Mouse (Mus musculus): ENCODE results near the gene Paxbp1.

The Paxbp1 gene

DNA sequence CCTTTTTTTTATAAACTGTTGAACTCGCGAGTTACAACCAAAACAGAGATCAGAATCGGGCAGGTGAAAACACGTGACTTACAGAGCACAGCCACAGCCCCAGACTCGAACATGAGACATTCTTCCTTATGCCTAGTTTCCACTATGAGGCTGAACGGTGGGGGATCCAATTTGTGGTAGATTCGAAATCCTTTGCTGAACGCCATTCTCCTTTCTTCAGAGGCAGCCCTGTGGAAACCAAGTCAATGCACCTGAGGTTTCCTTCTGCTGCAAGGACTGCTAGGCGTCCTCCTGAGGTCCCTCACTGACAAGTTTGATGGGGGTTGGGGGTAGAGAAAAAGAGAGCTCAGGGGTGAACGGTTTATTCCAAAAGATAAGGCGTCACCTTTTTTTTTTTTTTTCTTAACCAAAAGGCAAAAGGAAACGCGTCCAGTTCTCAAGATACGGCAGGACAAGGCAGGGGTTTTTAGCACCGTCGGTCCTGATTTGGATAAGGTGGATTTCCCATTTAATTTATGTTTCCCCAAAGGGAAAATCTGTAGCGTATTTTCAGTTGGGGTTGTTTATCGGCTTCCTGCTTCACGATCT is 34.3 kb downstream of the Paxbp1 start:
- in situ Hi-C loops (cut with MboI, MseI) = loop anchor here (5.0 to 10.0 kb wide), 3 partner anchors 62 to 535 kb away; partner anchors contain the start of genes Cfap298 (in 1 of the 2) and Ifngr2 (in 1 of the 2)

GRCm38 (mm10) chr16:91004915-91005538 is 39.3 kb downstream of the Paxbp1 start:
- in situ Hi-C loops (cut with MboI, MseI) = no loop called here

- in situ Hi-C loops (cut with MboI, MseI) = no loop called here
Measured at GRCm38 (mm10) chr16:91001098-91001497, 43.2 kb downstream of the Paxbp1 start.

GRCm38 (mm10) chr16:90999827-91000226 is 44.5 kb downstream of the Paxbp1 start:
- in situ Hi-C loops (cut with MboI, MseI) = no loop called here

GRCm38 (mm10) chr16:90997822-90998221 is 46.5 kb downstream of the Paxbp1 start:
- in situ Hi-C loops (cut with MboI, MseI) = no loop called here

DNA sequence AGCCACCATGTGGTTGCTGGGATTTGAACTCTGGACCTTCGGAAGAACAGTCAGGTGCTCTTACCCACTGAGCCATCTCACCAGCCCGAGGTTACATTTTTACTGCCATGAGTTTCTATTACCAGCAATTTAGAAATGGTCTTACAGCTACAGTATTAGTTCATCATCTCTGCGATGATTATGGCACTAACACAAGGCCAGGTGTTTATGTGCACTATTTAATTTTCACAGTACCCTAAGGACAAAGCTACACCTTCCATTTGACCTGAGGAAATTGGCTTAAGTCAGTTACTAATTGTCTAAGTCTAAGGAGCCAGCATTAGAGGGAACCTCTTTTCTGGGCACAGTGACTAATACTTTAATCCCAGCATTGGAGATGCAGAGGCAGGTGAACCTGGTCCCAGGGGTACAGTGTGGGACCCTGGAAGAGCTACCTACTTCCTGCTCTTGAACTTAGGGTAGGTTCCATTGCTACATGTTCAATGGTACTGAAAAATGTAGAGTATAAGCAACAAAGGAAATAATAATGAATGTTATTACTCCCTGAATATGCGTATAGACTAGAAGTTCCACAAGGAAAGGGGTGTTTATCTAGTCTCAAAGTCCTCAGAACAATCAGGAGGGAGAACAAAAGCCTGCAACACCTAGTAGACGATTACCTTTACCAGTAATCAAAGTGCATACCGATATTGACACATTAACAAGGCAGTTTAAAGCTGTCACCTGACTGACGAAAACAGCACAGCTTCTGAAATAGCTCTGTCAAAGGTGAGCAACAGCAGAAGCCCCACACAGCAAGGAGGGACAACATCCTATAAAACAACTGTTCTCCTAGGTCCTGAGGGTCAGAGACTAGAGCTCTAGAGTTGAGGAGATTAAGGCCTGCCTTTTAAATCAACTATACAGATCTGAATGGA is 47.8 kb downstream of the Paxbp1 start:
- in situ Hi-C loops (cut with MboI, MseI) = no loop called here

GRCm38 (mm10) chr16:90995498-90995897 is 48.8 kb downstream of the Paxbp1 start:
- in situ Hi-C loops (cut with MboI, MseI) = no loop called here

DNA sequence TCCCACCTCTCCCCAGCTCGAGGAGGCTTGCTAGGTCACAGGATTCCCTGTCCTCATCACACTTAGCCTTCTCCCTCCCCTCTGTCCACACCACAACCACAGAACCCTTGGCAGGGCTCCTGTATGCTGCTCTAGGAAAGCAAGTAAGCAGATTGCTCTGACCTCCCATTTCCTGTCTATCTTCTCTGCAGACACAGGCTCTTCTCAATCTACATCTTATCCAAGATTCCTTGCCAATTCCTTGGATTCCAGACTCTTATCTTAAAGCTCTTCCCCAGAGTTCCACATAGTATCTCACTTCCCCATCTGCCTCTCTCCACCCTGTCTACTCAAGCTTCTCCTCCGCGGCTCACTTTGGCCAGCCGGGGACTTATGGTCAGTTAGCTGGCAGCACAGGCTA is 49.3 kb downstream of the Paxbp1 start:
- in situ Hi-C loops (cut with MboI, MseI) = no loop called here

DNA sequence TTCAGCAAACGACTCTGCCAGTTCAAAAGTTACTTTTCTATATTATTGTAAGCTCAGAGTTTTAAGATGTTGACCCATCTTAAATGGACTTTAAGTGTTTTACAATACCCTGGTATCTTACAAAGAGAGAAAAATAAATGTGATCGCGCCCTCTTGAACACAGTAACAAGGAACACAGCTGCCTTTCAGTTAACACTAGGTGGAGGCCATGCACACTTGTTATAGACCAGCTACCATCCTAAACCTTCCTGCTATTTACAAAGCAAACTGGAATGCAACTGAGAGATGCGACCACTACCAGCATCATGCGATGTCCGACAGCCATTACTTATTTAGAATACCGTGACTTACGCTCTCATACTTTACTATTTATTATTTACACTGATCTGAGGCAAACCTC is 55.2 kb downstream of the Paxbp1 start:
- in situ Hi-C loops (cut with MboI, MseI) = no loop called here

DNA sequence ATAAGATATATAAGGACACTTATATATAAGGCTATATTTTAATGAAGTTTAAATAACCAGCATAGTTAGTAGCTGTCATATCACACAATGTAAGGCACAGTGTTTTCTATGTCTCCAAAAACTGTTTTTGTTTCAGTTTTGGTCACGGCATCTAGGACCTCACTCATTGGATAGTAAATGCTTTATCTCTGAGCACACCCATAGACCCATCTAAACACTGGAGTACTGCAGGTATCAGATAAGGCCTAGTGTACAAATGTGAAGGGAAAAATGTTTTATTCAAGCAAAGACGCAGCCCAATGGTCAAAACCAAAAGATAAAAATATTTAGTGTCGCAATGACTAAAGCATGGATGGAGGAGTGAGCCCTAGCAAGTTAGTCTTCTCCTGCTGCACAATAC is 55.7 kb downstream of the Paxbp1 start:
- in situ Hi-C loops (cut with MboI, MseI) = no loop called here

DNA sequence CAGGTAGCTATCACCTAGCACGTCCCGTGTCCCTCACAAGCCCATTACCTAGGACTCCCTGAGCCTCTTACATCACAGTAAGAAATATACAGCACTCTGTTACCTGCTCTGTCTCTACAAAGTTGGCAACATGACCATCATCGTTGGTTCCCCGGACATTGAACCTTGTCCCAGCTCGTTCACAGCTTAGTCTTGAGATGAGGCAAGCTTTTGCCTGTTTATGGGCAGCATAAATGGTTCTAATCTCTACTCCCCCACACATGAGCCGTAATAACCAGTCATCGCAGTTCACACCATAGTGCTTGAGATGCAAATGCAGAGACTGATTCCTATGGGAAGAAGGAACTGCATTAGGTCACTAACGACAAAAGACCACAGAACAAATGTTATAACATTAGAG is 56.3 kb downstream of the Paxbp1 start:
- in situ Hi-C loops (cut with MboI, MseI) = no loop called here

GRCm38 (mm10) chr16:90971004-90971403 is 73.3 kb downstream of the Paxbp1 start:
- in situ Hi-C loops (cut with MboI, MseI) = no loop called here

GRCm38 (mm10) chr16:90966241-90966640 is 78.1 kb downstream of the Paxbp1 start:
- in situ Hi-C loops (cut with MboI, MseI) = loop anchor here in 1 of 2 experiments (10.0 kb wide), 1 partner anchor 561 kb away; no protein-coding TSS in a partner anchor

GRCm38 (mm10) chr16:90964302-90964701 is 80.0 kb downstream of the Paxbp1 start:
- in situ Hi-C loops (cut with MboI, MseI) = loop anchor here in 1 of 2 experiments (10.0 kb wide), 1 partner anchor 560 kb away; no protein-coding TSS in a partner anchor

All from T-helper 17 cell (primary cell).